Comparison of ENCODE assay signal across 17 mouse cellular contexts in genomic region chr5:128111664-128112063, GRCm38 (mm10).
A peak's percentile ranks its signal among the peaks of the same experiment; 100 is the strongest.
DNase-seq lines count a peak whose midpoint lies in the region; ATAC-seq and TF ChIP-seq lines count a peak whose summit lies in the region.
"Had no signal": no experiment of that assay in that cellular context is flagged by ENCODE, and none has a peak within 500 bp of the region (broad histone marks: within the 10 kb centered on the region; RNA-seq: fewer than 3 reads in every experiment).

No protein-coding gene starts in this region.

- H3K36me3 ChIP-seq in heart, adult 2 months (ENCODE audit: control insufficient read depth, insufficient read depth, low read length): no peaks in the 10 kb centered on the region
- no peaks in the 10 kb centered on the region for H3K36me3 ChIP-seq in liver, postnatal 0 days (replicated peaks; ENCODE audit: insufficient read depth, low read length)
- H3K36me3 ChIP-seq in G1E (replicated peaks): no peaks in the 10 kb centered on the region
- H3K36me3 ChIP-seq: hindbrain, embryonic 13.5 days; intestine, embryonic 15.5 days; limb, embryonic 13.5 days; neural tube, embryonic 12.5 days had no signal

- H3K4me3 ChIP-seq in heart, adult 2 months: no peak overlapping the region
- H3K4me3 ChIP-seq in liver, postnatal 0 days (ENCODE audit: low read depth, low read length): no peak overlapping the region
- no peak overlapping the region for H3K4me3 ChIP-seq in G1E (ENCODE audit: low read depth, low read length)
- H3K4me3 ChIP-seq: hindbrain, embryonic 13.5 days; intestine, embryonic 15.5 days; limb, embryonic 13.5 days; neural tube, embryonic 12.5 days had no signal

- no peak overlapping the region for H3K27ac ChIP-seq in heart, adult 2 months
- no peak overlapping the region for H3K27ac ChIP-seq in liver, postnatal 0 days (ENCODE audit: low read depth)
- H3K27ac ChIP-seq: hindbrain, embryonic 13.5 days; intestine, embryonic 15.5 days; limb, embryonic 13.5 days; neural tube, embryonic 12.5 days had no signal

- H3K4me1 ChIP-seq in heart, adult 2 months (ENCODE audit: control insufficient read depth, insufficient read depth, low read length): no peaks in the 10 kb centered on the region
- H3K4me1 ChIP-seq in liver, postnatal 0 days (ENCODE audit: insufficient read depth): no peaks in the 10 kb centered on the region
- H3K4me1 ChIP-seq in G1E (ENCODE audit: insufficient read depth, low read depth, low read length): no peaks in the 10 kb centered on the region
- H3K4me1 ChIP-seq: hindbrain, embryonic 13.5 days; intestine, embryonic 15.5 days; limb, embryonic 13.5 days; neural tube, embryonic 12.5 days had no signal

- peaks cover 4% of the 10 kb centered on the region; the same call in 1 of the 2 replicates for H3K9me3 ChIP-seq in liver, postnatal 0 days (ENCODE audit: low read length)
- H3K9me3 ChIP-seq in G1E (replicated peaks): peaks cover 60% of the 10 kb centered on the region
- H3K9me3 ChIP-seq: intestine, embryonic 15.5 days; neural tube, embryonic 12.5 days had no signal

- 67% methylated on average over 5 of the region's 5 CpGs for WGBS in heart, adult 2 months
- 68% methylated on average over 5 of the region's 5 CpGs for WGBS in liver, postnatal 0 days (ENCODE audit: insufficient replicate concordance)

- TF ChIP-seq POLR2A in heart, adult 2 months (IDR thresholded peaks at IDR 0.05; ENCODE audit: insufficient read depth, low read depth, low read length): no peak

- H3K79me2 ChIP-seq in heart, adult 2 months (replicated peaks; ENCODE audit: control insufficient read depth, insufficient read depth, low read length): no peaks in the 10 kb centered on the region

- H3K27me3 ChIP-seq in heart, adult 2 months (ENCODE audit: control insufficient read depth, insufficient read depth, low read length): no peaks in the 10 kb centered on the region
- no peaks in the 10 kb centered on the region for H3K27me3 ChIP-seq in liver, postnatal 0 days (ENCODE audit: insufficient read depth, low read length)
- no peaks in the 10 kb centered on the region for H3K27me3 ChIP-seq in G1E (ENCODE audit: insufficient read depth, low read length)
- H3K27me3 ChIP-seq: hindbrain, embryonic 13.5 days; intestine, embryonic 15.5 days; limb, embryonic 13.5 days; neural tube, embryonic 12.5 days had no signal

- ATAC-seq in liver, postnatal 0 days: no peak
- no peak for ATAC-seq in G1E (ENCODE audit: extremely low read depth, insufficient number of reproducible peaks, low FRiP score, poor library complexity, severe bottlenecking)
- ATAC-seq: intestine, embryonic 15.5 days had no signal

- no peak overlapping the region for H3K4me2 ChIP-seq in liver, postnatal 0 days (ENCODE audit: low read depth, low read length)
- H3K4me2 ChIP-seq: hindbrain, embryonic 13.5 days; intestine, embryonic 15.5 days; limb, embryonic 13.5 days; neural tube, embryonic 12.5 days had no signal

- no peak overlapping the region for H3K9ac ChIP-seq in heart, adult 2 months (ENCODE audit: low read depth, low read length)
- H3K9ac ChIP-seq in liver, postnatal 0 days (replicated peaks): no peak overlapping the region
- H3K9ac ChIP-seq: hindbrain, embryonic 13.5 days; intestine, embryonic 15.5 days; limb, embryonic 13.5 days; neural tube, embryonic 12.5 days had no signal

- peak; percentile 40 for TF ChIP-seq CTCF in heart, adult 2 months (IDR thresholded peaks at IDR 0.05)
- TF ChIP-seq CTCF in liver, postnatal 0 days (IDR thresholded peaks at IDR 0.05; ENCODE audit: low read depth): peak; percentile 33
- TF ChIP-seq CTCF in G1E (IDR thresholded peaks at IDR 0.05; ENCODE audit: low read depth, low read length): peak; percentile 24; the same call in 1 of the 2 replicates

- no peak for TF ChIP-seq EP300 in heart, adult 2 months (IDR thresholded peaks at IDR 0.05; ENCODE audit: insufficient read depth, low read depth, low read length)
- TF ChIP-seq EP300 in liver, postnatal 0 days (IDR thresholded peaks at IDR 0.05; ENCODE audit: low read depth): no peak

- intact Hi-C loops in heart, adult 2 months (cut with DNase I): no loop called here

- DNase-seq in heart, adult 2 months: no peak
- no peak for DNase-seq in heart, adult 8-10 months (ENCODE audit: low spot score)
- no peak for DNase-seq in liver, postnatal 0 days
- DNase-seq in liver: no peak
- DNase-seq in G1E (ENCODE audit: low spot score): no peak
- DNase-seq in testis, postnatal 10 days (ENCODE audit: low spot score): peak; percentile 47
- DNase-seq in cerebellum, postnatal 4 days (ENCODE audit: low spot score in 2 of 2): no peak
- DNase-seq: adrenal gland, adult 8-10 months; cerebellum, adult 11 months; cerebellum, postnatal 25 days; kidney, postnatal 10 days; layer of hippocampus, adult 9-11 months; thymus, postnatal 4 days had no signal
